Mouse (Mus musculus): ENCODE measurements around the gene Hs3st3b1. TPM values are rescaled to one million over a fixed set of nuclear protein-coding genes. Genes with fewer than 3 reads are reported as not detected.

Hs3st3b1 gene
- polyA plus RNA-seq, 1 experiment, result 9.3 TPM

DNA sequence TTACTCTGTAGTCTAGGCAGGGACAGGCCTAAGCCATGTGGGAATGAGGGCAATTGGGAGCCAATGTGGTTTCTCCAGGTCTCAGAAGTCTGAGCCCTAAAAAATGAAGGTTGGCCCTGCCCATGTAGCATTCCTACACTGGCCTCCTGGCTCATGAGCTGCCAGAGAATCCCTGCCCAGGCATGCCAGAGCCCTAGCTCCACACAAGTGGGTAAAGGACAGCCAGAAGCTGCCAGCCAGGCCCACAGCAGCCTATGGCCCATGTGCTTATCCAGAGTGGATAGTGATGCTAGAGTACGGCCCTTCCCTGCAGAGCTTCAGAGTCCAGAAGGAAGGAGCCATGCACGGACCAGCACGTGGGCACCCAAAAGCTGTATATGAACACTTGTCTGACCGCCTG is 12.1 kb downstream of the Hs3st3b1 start:
- H3K27ac ChIP-seq (ENCODE audit: control insufficient read depth, insufficient read depth, low read length), result no peak overlapping the region
- no peak for DNase-seq
- WGBS, result 95% methylated on average over 4 of the region's 4 CpGs
- peaks cover 10% of the 10 kb centered on the region for H3K4me1 ChIP-seq (replicated peaks; ENCODE audit: control insufficient read depth, insufficient read depth, low read length)
- H3K4me3 ChIP-seq (ENCODE audit: control insufficient read depth, insufficient read depth, low read length), result no peak overlapping the region
- H3K27me3 ChIP-seq (ENCODE audit: control insufficient read depth, insufficient read depth, low read length), result no peaks in the 10 kb centered on the region
- no peaks in the 10 kb centered on the region for H3K36me3 ChIP-seq (ENCODE audit: control insufficient read depth, insufficient read depth, low read length)
- no peak for TF ChIP-seq POLR2A (IDR thresholded peaks at IDR 0.05; ENCODE audit: control insufficient read depth, extremely low read depth, insufficient read depth, low read length, poor library complexity)
- no peak for TF ChIP-seq CTCF (IDR thresholded peaks at IDR 0.05; ENCODE audit: borderline replicate concordance, control insufficient read depth, extremely low read depth, insufficient read depth, low read length, poor library complexity)

DNA sequence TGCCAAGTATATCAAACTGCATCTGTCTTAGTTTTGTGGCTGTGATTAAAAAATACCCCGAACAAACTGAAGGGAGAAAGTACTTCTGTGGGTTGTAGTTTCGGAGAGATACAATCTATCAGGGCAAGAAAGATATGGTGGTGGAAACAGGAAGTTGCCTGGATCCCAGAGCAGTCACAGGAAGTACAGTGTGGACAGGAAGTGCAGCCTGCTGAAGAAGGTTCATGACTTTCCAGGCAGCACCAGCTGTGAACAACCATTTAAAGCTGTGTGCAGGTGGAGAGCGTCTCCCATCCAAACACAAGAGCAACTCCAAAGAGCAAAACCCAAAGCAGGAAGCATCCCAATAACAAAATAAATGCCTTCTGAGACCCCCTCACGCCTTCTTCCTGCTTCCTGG is 13.6 kb downstream of the Hs3st3b1 start:
- Histone ChIP-seq H3K4me1 (replicated peaks; ENCODE audit: control insufficient read depth, insufficient read depth, low read length) (peaks cover 4% of the 10 kb centered on the region), H3K4me3 (ENCODE audit: control insufficient read depth, insufficient read depth, low read length) (no peak overlapping the region), H3K36me3 (ENCODE audit: control insufficient read depth, insufficient read depth, low read length) (no peaks in the 10 kb centered on the region), H3K27me3 (ENCODE audit: control insufficient read depth, insufficient read depth, low read length) (no peaks in the 10 kb centered on the region), H3K27ac (ENCODE audit: control insufficient read depth, insufficient read depth, low read length) (no peak overlapping the region)
- no peak for DNase-seq
- TF ChIP-seq CTCF (IDR thresholded peaks at IDR 0.05; ENCODE audit: borderline replicate concordance, control insufficient read depth, extremely low read depth, insufficient read depth, low read length, poor library complexity) (no peak), POLR2A (IDR thresholded peaks at IDR 0.05; ENCODE audit: control insufficient read depth, extremely low read depth, insufficient read depth, low read length, poor library complexity) (no peak)
- 33% methylated on average over 4 of the region's 4 CpGs for WGBS

DNA sequence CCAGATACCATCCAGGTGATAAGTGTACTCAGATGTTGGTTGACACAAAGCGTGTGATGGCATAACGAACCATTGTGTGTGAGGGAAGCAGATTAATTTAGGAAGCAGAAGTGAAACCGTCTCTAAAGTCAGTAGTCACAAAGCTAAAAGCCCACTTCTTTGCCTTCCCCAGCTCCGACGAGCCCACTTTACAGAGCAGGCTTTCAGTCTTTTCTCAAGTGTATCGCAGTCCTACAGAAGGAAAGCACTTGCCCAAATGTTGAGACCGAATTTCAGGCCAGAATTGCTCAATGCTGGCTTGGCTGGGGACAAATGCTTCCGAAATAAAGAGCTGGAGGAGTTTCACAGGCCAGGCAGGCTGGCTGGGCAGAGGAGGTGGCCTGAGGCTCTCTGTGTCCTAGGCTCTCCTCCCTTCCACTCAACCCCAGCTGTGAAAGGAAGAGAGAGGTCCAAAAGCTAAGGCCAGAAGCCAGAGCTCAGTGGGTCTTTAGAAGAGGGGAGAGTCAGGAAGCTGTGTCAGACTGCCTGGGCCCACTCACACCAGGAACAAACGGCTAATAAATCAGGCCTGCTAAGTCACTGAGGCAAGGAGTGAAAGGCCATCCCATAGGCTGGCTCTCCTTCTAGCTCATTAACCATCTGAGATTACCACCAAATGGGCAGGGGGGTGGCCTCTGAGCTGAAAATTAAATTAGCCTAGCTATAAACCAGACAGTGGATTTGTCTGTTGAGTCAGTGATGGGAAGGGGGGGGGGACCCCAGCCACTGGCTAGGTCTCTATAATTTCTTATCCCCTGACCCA is 15.3 kb downstream of the Hs3st3b1 start:
- no peak overlapping the region for H3K4me3 ChIP-seq (ENCODE audit: control insufficient read depth, insufficient read depth, low read length)
- no peaks in the 10 kb centered on the region for H3K27me3 ChIP-seq (ENCODE audit: control insufficient read depth, insufficient read depth, low read length)
- no peaks in the 10 kb centered on the region for H3K36me3 ChIP-seq (ENCODE audit: control insufficient read depth, insufficient read depth, low read length)
- TF ChIP-seq POLR2A (IDR thresholded peaks at IDR 0.05; ENCODE audit: control insufficient read depth, extremely low read depth, insufficient read depth, low read length, poor library complexity) (no peak), CTCF (IDR thresholded peaks at IDR 0.05; ENCODE audit: borderline replicate concordance, control insufficient read depth, extremely low read depth, insufficient read depth, low read length, poor library complexity) (no peak)
- DNase-seq, result no peak
- no peak overlapping the region for H3K27ac ChIP-seq (ENCODE audit: control insufficient read depth, insufficient read depth, low read length)
- peaks cover 4% of the 10 kb centered on the region for H3K4me1 ChIP-seq (replicated peaks; ENCODE audit: control insufficient read depth, insufficient read depth, low read length)
- 46% methylated on average over 9 of the region's 9 CpGs for WGBS

DNA sequence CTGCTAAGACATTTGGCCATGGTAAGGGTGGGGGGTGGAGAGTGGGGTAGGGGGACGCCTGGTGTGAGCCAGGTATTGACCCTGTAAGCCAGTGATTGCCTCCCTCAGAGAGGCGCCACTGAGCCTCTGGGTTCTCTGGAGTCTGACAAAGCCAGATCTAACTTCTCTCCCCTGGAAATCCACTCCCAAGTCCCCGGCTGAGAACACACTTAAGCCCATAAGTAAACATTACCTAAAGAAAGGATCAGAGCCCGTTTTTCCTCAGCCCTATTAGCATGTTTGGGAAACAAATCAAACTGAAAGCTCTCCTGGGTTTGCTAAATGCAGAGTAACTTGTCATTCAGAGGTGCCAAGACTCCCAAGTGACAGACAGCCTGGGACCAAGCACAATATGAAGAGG is 17.3 kb downstream of the Hs3st3b1 start:
- H3K4me3 ChIP-seq (ENCODE audit: control insufficient read depth, insufficient read depth, low read length), result no peak overlapping the region
- H3K36me3 ChIP-seq (ENCODE audit: control insufficient read depth, insufficient read depth, low read length), result no peaks in the 10 kb centered on the region
- peaks cover 4% of the 10 kb centered on the region for H3K4me1 ChIP-seq (replicated peaks; ENCODE audit: control insufficient read depth, insufficient read depth, low read length)
- no peaks in the 10 kb centered on the region for H3K27me3 ChIP-seq (ENCODE audit: control insufficient read depth, insufficient read depth, low read length)
- no peak for DNase-seq
- no peak for TF ChIP-seq CTCF (IDR thresholded peaks at IDR 0.05; ENCODE audit: borderline replicate concordance, control insufficient read depth, extremely low read depth, insufficient read depth, low read length, poor library complexity)
- TF ChIP-seq POLR2A (IDR thresholded peaks at IDR 0.05; ENCODE audit: control insufficient read depth, extremely low read depth, insufficient read depth, low read length, poor library complexity), result no peak
- no peak overlapping the region for H3K27ac ChIP-seq (ENCODE audit: control insufficient read depth, insufficient read depth, low read length)
- 87% methylated on average over 4 of the region's 4 CpGs for WGBS

DNA sequence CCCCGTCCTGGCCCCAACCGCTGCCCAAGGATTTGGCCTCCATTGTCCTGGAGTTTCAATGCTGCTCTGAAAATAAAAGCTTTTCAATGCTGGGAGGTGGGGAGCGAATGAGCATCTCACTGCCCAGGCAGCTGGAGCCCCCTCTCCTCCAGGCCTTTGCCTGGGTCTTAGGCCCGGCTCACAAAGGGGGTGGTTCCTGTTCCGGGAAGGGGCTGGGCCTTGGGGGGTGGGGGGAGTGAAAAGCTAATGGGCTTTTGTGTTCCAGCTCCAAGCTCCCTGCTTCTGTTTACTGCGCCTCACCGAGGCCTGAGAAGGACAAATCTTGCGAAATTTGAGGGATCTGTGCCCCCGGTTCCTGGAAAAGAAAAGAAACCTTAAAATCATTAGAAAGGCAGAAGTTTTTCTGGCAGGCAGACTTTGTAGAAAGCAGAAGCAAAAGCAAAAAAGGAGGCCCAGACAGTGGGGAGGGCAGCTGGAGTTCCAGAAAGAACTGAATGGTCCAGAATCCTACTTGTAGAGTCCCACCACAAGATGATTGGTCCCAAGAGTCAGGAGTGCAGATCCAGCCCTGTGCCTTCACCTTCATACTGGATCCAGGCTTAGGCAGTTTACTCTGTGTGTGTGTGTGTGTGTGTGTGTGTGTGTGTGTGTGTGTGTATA is 23.5 kb downstream of the Hs3st3b1 start:
- H3K4me3 ChIP-seq (ENCODE audit: control insufficient read depth, insufficient read depth, low read length), result no peak overlapping the region
- no peak for DNase-seq
- TF ChIP-seq POLR2A (IDR thresholded peaks at IDR 0.05; ENCODE audit: control insufficient read depth, extremely low read depth, insufficient read depth, low read length, poor library complexity), result no peak
- TF ChIP-seq CTCF (IDR thresholded peaks at IDR 0.05; ENCODE audit: borderline replicate concordance, control insufficient read depth, extremely low read depth, insufficient read depth, low read length, poor library complexity), result no peak
- no peaks in the 10 kb centered on the region; the same call in 1 of the 2 replicates for H3K4me1 ChIP-seq (replicated peaks; ENCODE audit: control insufficient read depth, insufficient read depth, low read length)
- H3K27ac ChIP-seq (ENCODE audit: control insufficient read depth, insufficient read depth, low read length), result no peak overlapping the region
- WGBS, result 76% methylated on average over 9 of the region's 9 CpGs
- H3K36me3 ChIP-seq (ENCODE audit: control insufficient read depth, insufficient read depth, low read length), result no peaks in the 10 kb centered on the region
- H3K27me3 ChIP-seq (ENCODE audit: control insufficient read depth, insufficient read depth, low read length), result no peaks in the 10 kb centered on the region

- Histone ChIP-seq H3K4me1 (replicated peaks; ENCODE audit: control insufficient read depth, insufficient read depth, low read length) (no peaks in the 10 kb centered on the region; the same call in 1 of the 2 replicates), H3K27ac (ENCODE audit: control insufficient read depth, insufficient read depth, low read length) (no peak overlapping the region), H3K27me3 (ENCODE audit: control insufficient read depth, insufficient read depth, low read length) (no peaks in the 10 kb centered on the region), H3K4me3 (ENCODE audit: control insufficient read depth, insufficient read depth, low read length) (no peak overlapping the region), H3K36me3 (ENCODE audit: control insufficient read depth, insufficient read depth, low read length) (no peaks in the 10 kb centered on the region)
- WGBS, result 95% methylated on average over 13 of the region's 13 CpGs
- no peak for DNase-seq
- no peak for TF ChIP-seq POLR2A (IDR thresholded peaks at IDR 0.05; ENCODE audit: control insufficient read depth, extremely low read depth, insufficient read depth, low read length, poor library complexity)
- no peak for TF ChIP-seq CTCF (IDR thresholded peaks at IDR 0.05; ENCODE audit: borderline replicate concordance, control insufficient read depth, extremely low read depth, insufficient read depth, low read length, poor library complexity)
These were observed 24.1 kb downstream of the Hs3st3b1 start for GRCm38 (mm10) chr11:63897856-63898508.
